In the genomic region with DNA sequence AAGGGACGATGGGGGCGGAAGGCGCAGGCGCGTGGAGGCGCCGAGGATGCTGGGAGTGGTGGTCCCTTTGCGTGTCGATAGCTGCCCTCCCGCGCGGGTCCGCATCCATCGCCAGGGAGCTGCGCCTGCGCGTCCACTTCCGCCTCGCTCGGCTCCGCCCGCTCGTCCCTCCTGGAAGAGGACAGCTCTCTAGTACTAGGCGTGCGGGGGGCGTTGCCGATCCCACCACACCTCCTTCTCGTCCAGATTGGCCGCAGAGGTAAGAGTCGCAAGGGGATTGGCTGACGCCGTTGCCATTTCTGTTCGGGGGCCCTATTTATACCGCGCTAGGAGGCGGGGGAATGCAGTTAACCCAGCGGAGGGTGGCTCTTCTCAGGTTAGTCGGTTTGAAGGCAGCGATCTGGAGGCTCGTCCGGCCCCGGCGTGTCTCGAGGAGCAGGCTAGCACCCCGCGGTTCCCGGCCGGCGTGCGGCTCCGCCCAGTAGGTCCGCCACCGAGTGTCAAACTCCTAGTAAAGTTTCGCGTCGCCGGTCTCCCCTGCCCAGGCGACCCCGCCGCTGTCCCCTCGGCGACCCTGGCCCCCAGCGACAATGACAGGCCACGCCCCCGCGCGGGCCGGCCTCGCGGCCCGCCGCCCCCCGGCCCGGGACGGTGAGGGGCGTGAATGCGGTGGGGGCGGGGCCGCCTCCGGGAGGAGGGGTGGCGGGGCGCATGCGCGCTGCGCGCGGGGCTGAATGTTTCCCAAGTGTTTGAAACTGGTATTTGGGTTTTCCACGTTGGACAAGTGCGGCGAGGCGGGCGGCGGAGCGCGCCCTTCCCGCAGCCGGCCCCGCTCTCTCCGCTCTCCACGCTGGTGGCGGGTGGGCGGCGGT, we compare ENCODE assay signal across 8 mouse cellular contexts. TPM values are rescaled to one million over a fixed set of nuclear protein-coding genes. Genes with fewer than 3 reads are reported as not detected.
DNase-seq lines count a peak whose midpoint lies in the region; ATAC-seq lines count a peak whose summit lies in the region.

No protein-coding gene starts in this region.

- H3K4me2 ChIP-seq in intestine, embryonic 14.5 days (ENCODE audit: low read length): peak overlapping the region; percentile 63

- peak overlapping the region; percentile 98 for H3K27ac ChIP-seq in intestine, embryonic 14.5 days (ENCODE audit: low read depth)

- peak; percentile 86 for ATAC-seq in intestine, embryonic 14.5 days (replicated peaks; ENCODE audit: low FRiP score, low TSS enrichment, low read depth)

- intact Hi-C loops in left cerebral cortex, postnatal 14 days (cut with DNase I): loop anchor here (2.0 to 5.0 kb wide), 3 partner anchors 59 to 146 kb away; a partner anchor contains a TSS

- H3K27me3 ChIP-seq in intestine, embryonic 14.5 days (replicated peaks; ENCODE audit: control insufficient read depth, insufficient read depth, low read length): no peaks in the 10 kb centered on the region

- peaks cover 23% of the 10 kb centered on the region for H3K4me1 ChIP-seq in intestine, embryonic 14.5 days (replicated peaks; ENCODE audit: control insufficient read depth, insufficient read depth, low read length)

- DNase-seq in adrenal gland, adult 18-20 months (ENCODE audit: low spot score in 2 of 2): peak; percentile 94 to 95
- DNase-seq in embryo, embryonic 11 days: peak; percentile 99
- peak; percentile 100 for DNase-seq in gastrocnemius, postnatal 25 days
- peak; percentile 95 for DNase-seq in intestine, embryonic 14.5 days (ENCODE audit: low spot score)
- DNase-seq in left cerebral cortex, postnatal 14 days (ENCODE audit: low spot score in 2 of 2): peak; percentile 100
- peak; percentile 100 for DNase-seq in mesoderm, embryonic 11.5 days (ENCODE audit: low read depth, low spot score)
- peak; percentile 100 for DNase-seq in right cerebral cortex, postnatal 36 days (ENCODE audit: low spot score in 2 of 2)
- DNase-seq in yolk sac, embryonic 10.5 days (ENCODE audit: low spot score): peak; percentile 100

- H3K36me3 ChIP-seq in intestine, embryonic 14.5 days (ENCODE audit: control insufficient read depth, insufficient read depth, low read length): peaks cover under 1% of the 10 kb centered on the region; the same call in 1 of the 2 replicates

- under 1% methylated on average over 93 of the region's 103 CpGs for WGBS in intestine, embryonic 14.5 days

- H3K9me3 ChIP-seq in intestine, embryonic 14.5 days (ENCODE audit: control insufficient read depth, low read length): no peaks in the 10 kb centered on the region

- H3K4me3 ChIP-seq in intestine, embryonic 14.5 days (ENCODE audit: low read depth, low read length): peak overlapping the region; percentile 88

- H3K9ac ChIP-seq in intestine, embryonic 14.5 days (ENCODE audit: low read length): peak overlapping the region; percentile 93

RNA-seq across cellular contexts. Expression of a gene that starts 0.6 kb away (rescaled TPM):
- 10 to 100 TPM; 30.3 to 36.6 TPM for total RNA-seq in adrenal gland, adult 18-20 months (2021)
- total RNA-seq in gastrocnemius, postnatal 25 days (2021): 10 to 100 TPM; 16.7 to 16.9 TPM
- 34.6 and 38.1 TPM in 2 replicates for polyA plus RNA-seq in intestine, embryonic 14.5 days (2014; fragmentation: Nextera tagmentation; extraction: Ambion mirVana)
- 10 to 100 TPM; 39.0 to 43.4 TPM for total RNA-seq in left cerebral cortex, postnatal 14 days (2021)

RNA-seq across cellular contexts. Expression of a gene that starts 5.4 kb away (rescaled TPM):
- 10 to 100 TPM; 49.3 to 54.2 TPM for total RNA-seq in adrenal gland, adult 18-20 months (2021)
- total RNA-seq in gastrocnemius, postnatal 25 days (2021): 10 to 100 TPM; 14.7 to 15.0 TPM
- polyA plus RNA-seq in intestine, embryonic 14.5 days (2014; fragmentation: Nextera tagmentation; extraction: Ambion mirVana): 25.8 and 29.9 TPM in 2 replicates
- total RNA-seq in left cerebral cortex, postnatal 14 days (2021): 10 to 100 TPM; 18.2 to 26.1 TPM

RNA-seq across cellular contexts. Expression of a gene that starts 58.6 kb away (rescaled TPM):
- 10 to 100 TPM; 67.0 to 72.6 TPM for total RNA-seq in adrenal gland, adult 18-20 months (2021)
- total RNA-seq in gastrocnemius, postnatal 25 days (2021): 10 to 100 TPM; 26.3 to 28.9 TPM
- 109 and 111 TPM in 2 replicates for polyA plus RNA-seq in intestine, embryonic 14.5 days (2014; fragmentation: Nextera tagmentation; extraction: Ambion mirVana)
- total RNA-seq in left cerebral cortex, postnatal 14 days (2021): 10 to 100 TPM; 53.3 to 58.2 TPM

Comparison
In these comparisons a context has a peak if more than half of its experiments do, and no peak if none do; other contexts are left out.
1. Peak in every context shown above with its lines: DNase-seq, ATAC-seq, H3K4me3 ChIP-seq and H3K27ac ChIP-seq.